Mouse (Mus musculus) intestine, embryonic 15.5 days (tissue): ENCODE data around the gene Foxg1. TPM values are rescaled to one million over a fixed set of nuclear protein-coding genes. Genes with fewer than 3 reads are reported as not detected.

Experiments used
- ATAC-seq: fragments of 200-750 bp; cut with Nextera tagmentation; 2 replicates; pipeline ENCODE4 v1.8.0; 2017; ENCODE audit warnings: moderate TSS enrichment, moderate library complexity
- H3K27ac ChIP-seq: fragments of 300-500 bp; sonication (generic); 2 replicates; pipeline ENCODE4 v1.5.1; 2015; ENCODE audit warnings: mild to moderate bottlenecking, inconsistent platforms
- H3K27me3 ChIP-seq: fragments of 300-500 bp; sonication (generic); replicated peaks from 2 replicates; pipeline ENCODE4 v1.6.1; 2015; ENCODE audit warnings: inconsistent platforms
- H3K36me3 ChIP-seq: fragments of 300-500 bp; sonication (generic); 2 replicates; pipeline ENCODE4 v1.6.1; 2015; ENCODE audit warnings: inconsistent platforms
- H3K4me1 ChIP-seq: fragments of 300-500 bp; sonication (generic); replicated peaks from 2 replicates; pipeline ENCODE4 v1.6.1; 2015; ENCODE audit warnings: inconsistent platforms
- H3K4me2 ChIP-seq: fragments of 300-500 bp; sonication (generic); replicated peaks from 2 replicates; pipeline ENCODE4 v1.6.1; 2015; ENCODE audit warnings: mild to moderate bottlenecking, inconsistent platforms
- H3K4me3 ChIP-seq: fragments of 300-500 bp; sonication (generic); replicated peaks from 2 replicates; pipeline ENCODE4 v1.5.1; 2015; ENCODE audit warnings: inconsistent platforms
- H3K9ac ChIP-seq: fragments of 300-500 bp; sonication (generic); 2 replicates; pipeline ENCODE4 v1.6.1; 2015; ENCODE audit warnings: inconsistent platforms
- H3K9me3 ChIP-seq: fragments of 300-500 bp; sonication (generic); 2 replicates; pipeline ENCODE4 v1.6.1; 2016; ENCODE audit warnings: inconsistent platforms
- WGBS: fragments of 180-500 bp; shearing (Covaris S2); methylation state at CpG from one replicate; pipeline ENCODE4 v1.1.7; 2015; 5-methylcytosine and 5-hydroxymethylcytosine counted together
- polyA plus RNA-seq: library from polyadenylated mRNA; unstranded; fragments of >200 nt; fragmentation: Nextera tagmentation; extraction: Ambion mirVana; gene quantifications from 2 replicates; pipeline ENCODE4 v1.2.1, GENCODE M21; 2015

Gene Foxg1
- polyA plus RNA-seq: 0.05 TPM in 1 of 2 replicates, not detected in the other

GRCm38 (mm10) chr12:49382565-49383520, at the start of gene Foxg1:
Gene Foxg1 (plus strand): TSS chr12:49382660.
- Histone ChIP-seq H3K27me3 (peaks cover 78% of the 10 kb centered on the region), H3K9ac (no peak within 1 kb of the TSS), H3K4me1 (peaks cover 9% of the 10 kb centered on the region), H3K4me3 (peak within 1 kb of the TSS; percentile 29), H3K4me2 (peak within 1 kb of the TSS; percentile 61), H3K9me3 (no peaks in the 10 kb centered on the region), H3K36me3 (no peaks in the 10 kb centered on the region), H3K27ac (no peak within 1 kb of the TSS)
- ATAC-seq: peak; percentile 50
- 1% methylated on average over 60 of the region's 61 CpGs for WGBS

DNA sequence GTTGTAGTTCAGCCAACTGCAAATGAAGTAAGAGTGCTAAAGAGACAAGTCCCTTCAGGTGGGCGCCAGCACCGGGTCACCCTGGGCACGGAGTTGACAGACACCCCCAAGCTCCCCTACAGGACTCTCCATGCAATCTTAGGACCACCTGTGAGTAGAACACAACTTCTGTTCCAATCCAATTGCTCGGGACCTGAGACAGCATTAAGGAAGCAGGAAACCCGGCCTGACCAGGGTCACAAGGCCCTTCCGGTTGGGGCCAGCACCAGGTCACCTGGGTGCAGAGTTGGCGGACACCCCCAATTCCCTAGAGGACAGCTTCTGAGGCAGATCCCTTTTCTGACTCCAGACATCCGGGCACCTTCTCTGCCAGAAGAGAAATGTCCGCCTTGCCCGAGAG, 32.8 kb upstream of the Foxg1 start:
- Histone ChIP-seq H3K27ac (no peak overlapping the region), H3K4me2 (no peak overlapping the region), H3K27me3 (no peaks in the 10 kb centered on the region), H3K9me3 (no peaks in the 10 kb centered on the region), H3K9ac (no peak overlapping the region), H3K4me1 (no peaks in the 10 kb centered on the region), H3K36me3 (no peaks in the 10 kb centered on the region), H3K4me3 (no peak overlapping the region)
- 89% methylated on average over 10 of the region's 10 CpGs for WGBS
- no peak for ATAC-seq

GRCm38 (mm10) chr12:49368931-49369330, 13.5 kb upstream of the Foxg1 start:
- Histone ChIP-seq H3K4me3 (no peak overlapping the region), H3K36me3 (no peaks in the 10 kb centered on the region), H3K27ac (no peak overlapping the region), H3K27me3 (peaks cover 20% of the 10 kb centered on the region), H3K4me1 (no peaks in the 10 kb centered on the region), H3K9me3 (no peaks in the 10 kb centered on the region), H3K9ac (no peak overlapping the region), H3K4me2 (no peak overlapping the region)
- ATAC-seq: no peak
- WGBS: 59% methylated on average over 1 of the region's 1 CpGs

DNA sequence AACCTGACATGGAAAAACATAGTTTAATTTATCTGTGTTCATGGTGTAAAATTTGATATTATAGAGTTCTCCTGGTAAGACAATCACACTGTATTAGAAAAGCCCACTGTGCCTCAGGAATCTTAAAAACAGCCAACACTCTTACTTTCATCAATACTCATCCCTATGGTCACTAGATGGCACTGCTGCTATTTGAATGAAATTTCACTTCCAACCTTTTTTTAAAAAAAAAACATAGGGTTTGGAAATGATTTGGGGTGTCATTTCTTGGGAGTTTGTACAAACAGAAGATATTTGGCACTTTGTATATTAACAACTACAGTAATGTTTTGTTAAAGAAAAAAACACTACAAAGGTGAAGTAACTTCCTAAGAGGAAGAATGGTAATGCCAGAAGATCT, 10.3 kb upstream of the Foxg1 start:
- H3K27me3 ChIP-seq: peaks cover 41% of the 10 kb centered on the region
- H3K4me3 ChIP-seq: no peak overlapping the region
- no peaks in the 10 kb centered on the region for H3K4me1 ChIP-seq
- no peak overlapping the region for H3K9ac ChIP-seq
- ATAC-seq: no peak
- H3K4me2 ChIP-seq: no peak overlapping the region
- no peak overlapping the region for H3K27ac ChIP-seq
- H3K36me3 ChIP-seq: no peaks in the 10 kb centered on the region
- no peaks in the 10 kb centered on the region for H3K9me3 ChIP-seq

DNA sequence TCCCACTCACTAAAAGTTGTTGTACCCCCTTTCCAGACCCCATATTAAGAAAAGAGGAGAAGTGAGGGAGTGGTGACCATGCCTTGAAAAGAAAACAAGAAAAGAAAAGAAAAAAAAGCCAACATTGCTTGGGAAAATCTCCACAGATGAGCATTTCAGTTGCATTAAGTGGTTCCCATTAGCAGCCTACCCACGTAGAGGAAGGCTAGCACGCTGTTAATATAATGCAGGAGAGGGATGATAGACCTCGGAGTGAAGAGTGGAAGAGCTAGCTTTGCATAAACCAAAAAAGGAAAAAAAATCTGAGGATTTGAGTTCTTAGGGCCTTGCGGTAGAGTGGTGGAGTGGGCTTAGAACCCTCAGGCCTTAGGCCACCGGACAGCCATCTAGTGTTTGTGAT, 9.3 kb upstream of the Foxg1 start:
- H3K36me3 ChIP-seq: no peaks in the 10 kb centered on the region
- H3K9me3 ChIP-seq: no peaks in the 10 kb centered on the region
- no peaks in the 10 kb centered on the region for H3K4me1 ChIP-seq
- no peak overlapping the region for H3K27ac ChIP-seq
- no peak overlapping the region for H3K9ac ChIP-seq
- 5% methylated on average over 5 of the region's 5 CpGs for WGBS
- H3K27me3 ChIP-seq: peaks cover 51% of the 10 kb centered on the region
- H3K4me2 ChIP-seq: no peak overlapping the region
- no peak overlapping the region for H3K4me3 ChIP-seq
- ATAC-seq: no peak

DNA sequence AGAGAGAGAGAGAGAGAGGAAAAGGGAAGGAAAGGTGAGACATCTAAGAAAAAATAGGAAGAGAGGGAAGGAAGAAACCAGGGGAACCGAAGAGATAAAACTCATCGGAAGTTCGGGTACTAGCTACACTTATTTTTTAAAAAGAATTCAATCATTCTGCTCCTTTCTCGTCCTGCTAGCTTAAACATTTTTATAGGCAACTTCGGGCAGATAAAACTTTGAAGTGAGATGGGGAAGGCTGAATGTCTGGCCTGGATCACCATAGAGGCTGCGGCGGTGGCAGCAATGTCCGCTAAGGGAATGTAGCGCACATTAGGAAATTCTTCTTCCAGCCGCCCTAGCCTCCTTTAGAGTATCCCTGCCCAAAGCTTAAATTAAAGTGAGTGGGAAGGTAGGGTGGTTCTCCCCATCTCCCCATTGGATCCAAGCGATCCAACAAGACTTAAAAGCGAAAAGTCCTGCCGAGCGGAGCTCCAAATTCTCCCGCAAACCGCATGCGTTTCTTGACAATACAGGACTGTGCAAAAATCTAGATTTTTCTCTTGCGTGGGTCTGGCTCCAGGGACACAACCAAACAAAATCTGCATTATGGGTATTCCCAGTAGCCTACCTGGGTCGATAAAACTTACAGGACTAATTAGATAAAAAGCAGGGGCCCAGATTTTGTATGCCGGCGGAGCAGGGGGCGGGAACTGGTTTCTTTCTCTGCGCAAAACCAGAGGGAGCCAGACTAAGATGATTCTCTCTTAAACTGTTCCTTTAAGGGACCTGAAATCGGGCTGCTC, 8.4 kb upstream of the Foxg1 start:
- no peaks in the 10 kb centered on the region for H3K9me3 ChIP-seq
- H3K4me2 ChIP-seq: peak overlapping the region; percentile 39
- no peak overlapping the region for H3K9ac ChIP-seq
- ATAC-seq: no peak
- H3K36me3 ChIP-seq: no peaks in the 10 kb centered on the region
- peaks cover 60% of the 10 kb centered on the region for H3K27me3 ChIP-seq
- no peaks in the 10 kb centered on the region for H3K4me1 ChIP-seq
- H3K27ac ChIP-seq: no peak overlapping the region
- H3K4me3 ChIP-seq: no peak overlapping the region
- 1% methylated on average over 24 of the region's 24 CpGs for WGBS

- H3K36me3 ChIP-seq: no peaks in the 10 kb centered on the region
- H3K4me2 ChIP-seq: peak overlapping the region; percentile 39
- no peak overlapping the region; the same call in 1 of the 2 replicates for H3K4me3 ChIP-seq
- H3K4me1 ChIP-seq: no peaks in the 10 kb centered on the region
- WGBS: under 1% methylated on average over 14 of the region's 14 CpGs
- peaks cover 66% of the 10 kb centered on the region for H3K27me3 ChIP-seq
- ATAC-seq: peak; percentile 39; the same call in 1 of the 2 replicates
- H3K27ac ChIP-seq: no peak overlapping the region
- H3K9me3 ChIP-seq: no peaks in the 10 kb centered on the region
- no peak overlapping the region for H3K9ac ChIP-seq
Measured at GRCm38 (mm10) chr12:49374606-49374995, 7.9 kb upstream of the Foxg1 start.

DNA sequence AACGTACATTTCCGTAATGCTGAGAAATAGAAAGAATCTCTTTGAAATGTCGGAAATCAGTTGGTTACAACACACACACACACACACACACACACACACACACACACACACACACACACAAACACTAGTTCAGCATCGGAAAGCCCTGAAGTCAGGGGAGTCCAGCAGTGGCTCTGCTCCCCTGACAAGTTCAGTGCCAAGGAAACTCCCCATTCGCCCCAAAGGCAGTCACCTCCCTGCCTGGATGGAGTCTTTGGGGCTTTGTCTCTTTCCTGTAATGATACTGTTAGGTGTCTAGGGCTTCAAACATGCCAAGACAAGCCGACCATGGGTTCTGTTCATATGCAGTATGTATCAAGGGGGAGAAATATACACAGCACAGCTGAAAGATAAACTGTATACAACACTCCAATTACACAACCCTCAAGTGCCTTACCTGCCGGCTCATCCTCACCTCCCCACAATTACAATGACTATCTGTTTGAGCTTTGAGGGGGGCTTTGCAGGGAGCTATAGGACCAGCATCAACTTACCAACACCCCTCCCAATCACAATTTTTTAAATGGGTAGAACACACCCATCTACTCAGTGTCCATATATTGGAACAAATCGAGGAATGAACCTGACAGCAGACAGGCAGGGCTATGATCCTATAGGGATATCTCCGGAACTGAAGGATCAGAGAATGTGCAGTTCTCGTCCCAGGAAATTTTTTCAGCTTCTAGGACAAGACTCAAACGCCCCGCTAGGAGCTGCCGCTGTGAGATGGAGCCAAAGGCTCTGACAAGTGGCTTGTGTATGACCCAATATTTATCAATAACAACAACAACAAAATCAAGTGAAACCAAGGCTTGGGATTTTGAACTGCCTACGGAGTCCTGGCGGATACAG, 6.8 kb upstream of the Foxg1 start:
- no peak overlapping the region for H3K4me2 ChIP-seq
- H3K36me3 ChIP-seq: no peaks in the 10 kb centered on the region
- ATAC-seq: no peak
- peaks cover 76% of the 10 kb centered on the region for H3K27me3 ChIP-seq
- WGBS: 4% methylated on average over 15 of the region's 15 CpGs
- no peak overlapping the region for H3K4me3 ChIP-seq
- H3K27ac ChIP-seq: no peak overlapping the region
- no peaks in the 10 kb centered on the region for H3K9me3 ChIP-seq
- no peak overlapping the region for H3K9ac ChIP-seq
- H3K4me1 ChIP-seq: no peaks in the 10 kb centered on the region

DNA sequence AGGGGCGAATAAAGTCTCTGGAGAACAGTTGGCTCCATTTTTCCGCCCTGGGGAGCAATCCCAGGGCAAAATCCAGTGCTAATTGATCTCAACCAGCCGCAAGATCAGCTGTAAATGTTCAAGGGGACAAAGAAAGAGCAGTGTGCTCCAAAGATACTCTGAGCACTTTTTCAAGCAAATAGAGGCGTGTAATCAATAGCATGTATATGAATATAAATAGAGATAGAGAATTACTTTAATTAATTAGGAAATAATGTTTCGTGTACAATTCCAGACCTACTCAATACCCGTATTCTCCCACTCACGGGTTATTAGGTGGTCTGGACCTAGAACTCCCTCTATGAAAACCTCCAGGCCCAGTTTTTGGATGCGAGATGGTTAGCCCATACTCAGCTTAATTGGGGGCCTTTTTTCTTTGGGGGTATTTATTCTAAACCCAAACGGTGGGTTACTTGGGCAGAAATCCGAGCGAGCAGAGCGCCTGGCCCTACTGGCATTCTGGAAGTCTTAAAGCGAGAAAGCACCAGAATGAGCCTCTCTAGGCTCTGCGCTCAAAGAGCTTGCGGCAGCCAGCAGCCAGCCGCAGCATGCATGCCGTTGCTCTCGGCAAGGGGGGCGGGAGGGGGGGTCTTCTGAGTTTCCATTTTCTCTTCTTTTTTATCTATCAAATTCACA, 6.0 kb upstream of the Foxg1 start:
- Histone ChIP-seq H3K4me2 (no peak overlapping the region), H3K9me3 (no peaks in the 10 kb centered on the region), H3K9ac (no peak overlapping the region), H3K27me3 (peaks cover 79% of the 10 kb centered on the region), H3K27ac (no peak overlapping the region), H3K4me1 (no peaks in the 10 kb centered on the region), H3K36me3 (no peaks in the 10 kb centered on the region), H3K4me3 (no peak overlapping the region)
- no peak for ATAC-seq
- WGBS: 2% methylated on average over 19 of the region's 19 CpGs

DNA sequence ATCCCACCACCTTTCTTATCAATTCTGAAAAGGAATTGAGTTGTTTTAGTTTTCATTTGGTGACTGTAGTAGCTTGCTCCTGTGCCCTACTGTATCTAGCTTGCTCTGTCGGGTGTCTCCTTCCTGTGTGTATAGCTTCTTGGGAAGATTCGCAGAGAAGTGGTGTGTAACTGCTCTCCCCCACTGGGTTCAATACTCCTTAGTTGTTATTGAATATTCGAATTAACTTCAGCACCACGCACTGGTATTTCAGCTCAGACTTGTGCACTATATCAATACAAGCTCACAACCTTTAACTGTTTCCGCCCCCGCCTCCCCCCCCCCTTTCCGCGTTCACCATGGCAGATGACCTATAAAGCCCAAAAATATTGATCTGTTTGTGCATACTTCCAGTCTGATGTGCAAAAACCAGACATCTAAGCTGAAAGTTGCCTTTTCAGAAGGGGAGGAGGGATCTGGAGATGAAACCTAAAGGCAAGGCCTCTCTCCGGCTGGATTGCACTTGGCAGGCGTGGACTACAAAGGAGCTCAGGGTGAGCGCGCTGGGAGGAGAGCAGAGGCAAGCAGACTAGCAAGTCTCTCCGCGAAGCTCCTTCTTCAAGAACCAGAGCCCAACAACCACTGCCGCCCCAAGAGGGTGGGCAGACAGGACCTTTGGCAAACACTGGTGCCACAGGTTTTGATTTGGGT, 5.0 kb upstream of the Foxg1 start:
- no peak overlapping the region for H3K9ac ChIP-seq
- no peaks in the 10 kb centered on the region for H3K4me1 ChIP-seq
- no peaks in the 10 kb centered on the region for H3K9me3 ChIP-seq
- ATAC-seq: no peak
- H3K36me3 ChIP-seq: no peaks in the 10 kb centered on the region
- H3K27ac ChIP-seq: no peak overlapping the region
- no peak overlapping the region for H3K4me2 ChIP-seq
- 4% methylated on average over 15 of the region's 15 CpGs for WGBS
- H3K27me3 ChIP-seq: peaks cover 86% of the 10 kb centered on the region
- H3K4me3 ChIP-seq: no peak overlapping the region

DNA sequence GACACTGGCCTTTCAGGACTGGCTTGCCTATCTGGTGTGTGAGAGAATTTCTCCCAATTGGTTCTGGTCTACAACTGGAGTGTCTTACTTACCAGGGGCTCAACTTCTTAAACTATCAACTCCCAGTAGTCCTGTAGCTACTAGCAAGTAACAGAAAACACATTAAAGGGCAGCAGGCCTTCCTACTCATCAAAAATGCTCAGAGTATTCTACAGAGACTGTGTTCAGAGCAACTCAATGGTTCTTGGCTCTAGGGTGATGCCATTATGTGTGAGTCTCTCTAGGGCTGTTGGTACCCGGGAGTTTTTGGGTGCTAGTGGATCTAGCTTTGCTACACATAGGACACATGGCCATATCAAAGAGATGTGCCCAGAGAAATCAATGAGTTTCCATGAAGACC, 3.5 kb upstream of the Foxg1 start:
- 9% methylated on average over 1 of the region's 1 CpGs for WGBS
- H3K27me3 ChIP-seq: peaks cover 85% of the 10 kb centered on the region

More for the DNA sequence above, 3.5 kb upstream of the Foxg1 start:
- Histone ChIP-seq H3K36me3 (no peaks in the 10 kb centered on the region), H3K9me3 (no peaks in the 10 kb centered on the region), H3K4me2 (no peak overlapping the region), H3K4me3 (no peak overlapping the region), H3K4me1 (peaks cover 9% of the 10 kb centered on the region), H3K27ac (no peak overlapping the region), H3K9ac (no peak overlapping the region)
- no peak for ATAC-seq
